Mouse (Mus musculus): Measurements from ENCODE around the gene Fa2h. TPM values are rescaled to one million over a fixed set of nuclear protein-coding genes. Genes with fewer than 3 reads are reported as not detected.
A peak's percentile ranks its signal among the peaks of the same experiment; 100 is the strongest.

The Fa2h gene
- polyA plus RNA-seq, 1 experiment from 2014 or later, result 0.13 TPM

DNA sequence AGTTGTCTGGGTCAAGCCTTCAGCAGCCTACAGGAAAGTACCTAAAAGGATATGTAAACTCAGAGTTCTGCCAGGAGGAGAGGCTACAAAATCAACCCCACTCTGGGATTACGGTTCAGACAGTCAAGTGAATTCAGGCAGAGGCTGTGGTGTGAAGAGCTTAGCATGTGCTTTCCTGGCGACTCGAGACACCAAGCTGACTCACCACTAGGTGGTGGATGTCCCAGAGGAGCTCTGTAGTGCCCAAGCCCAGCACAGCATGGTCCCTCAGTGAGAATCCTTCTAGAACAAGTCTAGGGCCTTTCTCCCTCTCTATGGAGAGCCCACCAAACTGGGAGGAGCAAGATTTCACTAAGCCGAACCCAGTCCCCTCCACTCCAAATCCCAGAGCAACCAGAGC is 9.8 kb upstream of the Fa2h start:
- H3K27me3 ChIP-seq (ENCODE audit: control insufficient read depth, insufficient read depth, low read depth, low read length), result no peaks in the 10 kb centered on the region
- no peak for ATAC-seq (ENCODE audit: low read depth)
- no peaks in the 10 kb centered on the region for H3K9me3 ChIP-seq (ENCODE audit: control insufficient read depth, low read length)
- no peak overlapping the region for H3K9ac ChIP-seq (ENCODE audit: low read length)
- no peak overlapping the region for H3K27ac ChIP-seq (ENCODE audit: low read length)
- 30% methylated on average over 4 of the region's 4 CpGs for WGBS
- no peaks in the 10 kb centered on the region for H3K36me3 ChIP-seq (ENCODE audit: control insufficient read depth, insufficient read depth, low read length)
- no peak overlapping the region for H3K4me3 ChIP-seq (ENCODE audit: low read length)
- H3K4me2 ChIP-seq (ENCODE audit: low read depth, low read length), result no peak overlapping the region
- no peaks in the 10 kb centered on the region for H3K4me1 ChIP-seq (replicated peaks; ENCODE audit: control insufficient read depth, insufficient read depth, low read length)

DNA sequence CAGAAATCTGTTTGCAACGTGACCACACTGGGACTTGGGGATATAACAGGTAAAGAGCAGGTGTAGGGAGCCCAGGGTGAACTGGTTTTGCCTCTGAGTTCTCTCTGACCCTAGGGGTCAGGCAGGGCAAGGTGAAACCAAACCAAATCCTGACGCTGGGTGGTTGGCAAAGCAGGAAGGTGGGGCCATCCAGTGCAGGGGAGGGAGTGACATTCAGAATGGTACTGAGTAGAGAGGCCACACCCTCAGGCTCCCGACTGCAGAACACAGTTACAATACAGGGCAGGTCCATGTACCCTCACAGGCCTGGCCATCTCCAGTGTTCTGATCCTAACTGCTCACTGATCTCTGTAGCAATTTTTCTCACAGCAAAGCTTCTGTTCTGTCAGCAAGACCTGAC is 2.4 kb downstream of the Fa2h start:
- peaks cover 8% of the 10 kb centered on the region; the same call in 1 of the 2 replicates for H3K4me1 ChIP-seq (replicated peaks; ENCODE audit: control insufficient read depth, insufficient read depth, low read length)
- no peak overlapping the region for H3K9ac ChIP-seq (ENCODE audit: low read length)
- no peaks in the 10 kb centered on the region for H3K9me3 ChIP-seq (ENCODE audit: control insufficient read depth, low read length)
- peaks cover 29% of the 10 kb centered on the region for H3K27me3 ChIP-seq (ENCODE audit: control insufficient read depth, insufficient read depth, low read depth, low read length)
- no peak overlapping the region for H3K4me3 ChIP-seq (ENCODE audit: low read length)
- ATAC-seq (ENCODE audit: low read depth), result no peak
- no peaks in the 10 kb centered on the region for H3K36me3 ChIP-seq (ENCODE audit: control insufficient read depth, insufficient read depth, low read length)
- no peak overlapping the region for H3K4me2 ChIP-seq (ENCODE audit: low read depth, low read length)
- WGBS, result 18% methylated on average over 3 of the region's 3 CpGs
- no peak overlapping the region for H3K27ac ChIP-seq (ENCODE audit: low read length)

DNA sequence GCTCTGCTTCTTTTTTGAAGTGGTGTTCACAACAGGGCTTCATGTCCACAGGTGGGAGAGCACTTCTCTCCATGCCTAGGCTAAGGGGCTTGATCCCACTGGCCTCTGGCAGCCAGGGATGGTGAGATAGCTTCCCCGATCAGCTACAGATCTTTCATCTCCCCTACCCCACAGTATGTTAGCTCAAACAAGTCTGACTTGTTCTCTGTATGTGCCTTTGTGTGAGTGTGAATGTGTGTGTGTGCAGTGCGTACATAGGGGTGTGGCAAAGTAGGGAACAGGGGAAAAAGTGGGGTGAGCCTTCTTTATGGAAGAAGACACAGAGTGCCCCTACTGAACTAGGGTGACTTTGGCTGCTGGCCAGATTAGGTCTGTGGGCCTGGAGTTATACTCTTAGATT is 2.8 kb downstream of the Fa2h start:
- Histone ChIP-seq H3K4me1 (replicated peaks; ENCODE audit: control insufficient read depth, insufficient read depth, low read length) (peaks cover 8% of the 10 kb centered on the region; the same call in 1 of the 2 replicates), H3K36me3 (ENCODE audit: control insufficient read depth, insufficient read depth, low read length) (no peaks in the 10 kb centered on the region), H3K27me3 (ENCODE audit: control insufficient read depth, insufficient read depth, low read depth, low read length) (peaks cover 27% of the 10 kb centered on the region), H3K4me2 (ENCODE audit: low read depth, low read length) (no peak overlapping the region), H3K27ac (ENCODE audit: low read length) (no peak overlapping the region), H3K9me3 (ENCODE audit: control insufficient read depth, low read length) (no peaks in the 10 kb centered on the region), H3K9ac (ENCODE audit: low read length) (no peak overlapping the region), H3K4me3 (ENCODE audit: low read length) (no peak overlapping the region)
- ATAC-seq (ENCODE audit: low read depth), result no peak
- 44% methylated on average over 2 of the region's 2 CpGs for WGBS

DNA sequence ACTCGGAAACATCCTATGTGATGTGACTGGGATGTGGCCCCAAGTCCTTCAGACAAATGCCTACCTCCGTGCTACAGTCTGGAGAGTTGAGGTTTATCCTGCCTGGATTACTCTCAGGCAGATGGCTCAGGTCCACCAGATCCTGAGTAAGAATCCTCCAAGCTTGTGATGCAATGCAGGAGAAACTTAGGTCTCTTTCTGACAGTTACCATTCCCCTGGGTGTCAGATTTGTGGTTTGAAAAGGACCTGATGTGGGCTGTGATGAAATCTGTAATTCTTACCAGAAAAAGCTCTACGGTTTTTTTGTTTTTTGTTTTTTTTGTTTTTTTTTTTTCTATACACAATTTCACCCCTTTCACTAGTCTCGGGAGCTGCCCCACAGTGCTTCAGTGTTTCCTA is 4.0 kb downstream of the Fa2h start:
- Histone ChIP-seq H3K9ac (ENCODE audit: low read length) (no peak overlapping the region), H3K9me3 (ENCODE audit: control insufficient read depth, low read length) (no peaks in the 10 kb centered on the region), H3K4me2 (ENCODE audit: low read depth, low read length) (no peak overlapping the region), H3K4me1 (replicated peaks; ENCODE audit: control insufficient read depth, insufficient read depth, low read length) (peaks cover 8% of the 10 kb centered on the region; the same call in 1 of the 2 replicates), H3K27me3 (ENCODE audit: control insufficient read depth, insufficient read depth, low read depth, low read length) (peaks cover 24% of the 10 kb centered on the region), H3K4me3 (ENCODE audit: low read length) (no peak overlapping the region), H3K36me3 (ENCODE audit: control insufficient read depth, insufficient read depth, low read length) (no peaks in the 10 kb centered on the region), H3K27ac (ENCODE audit: low read length) (no peak overlapping the region)
- 74% methylated on average over 4 of the region's 4 CpGs for WGBS
- ATAC-seq (ENCODE audit: low read depth), result no peak

DNA sequence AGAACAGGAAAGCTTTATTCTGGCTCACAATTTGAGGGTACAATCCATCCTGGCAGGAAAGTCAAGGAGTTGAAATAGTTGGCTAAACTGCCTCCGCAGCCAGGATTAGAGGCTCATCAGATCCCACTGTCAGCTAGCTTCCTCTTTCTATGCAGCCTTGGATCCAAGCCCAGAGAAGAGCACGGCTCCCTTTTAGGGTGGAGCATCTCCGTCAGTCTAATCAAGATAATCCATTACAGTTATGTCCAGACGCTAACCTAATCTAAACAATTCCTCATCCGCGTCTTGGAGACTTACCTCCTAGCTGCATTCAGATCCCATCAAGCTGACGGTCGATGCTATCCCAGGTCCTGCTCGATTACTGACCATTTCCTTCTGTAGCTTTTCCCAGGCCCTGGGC is 7.7 kb downstream of the Fa2h start:
- H3K4me3 ChIP-seq (ENCODE audit: low read length), result no peak overlapping the region
- no peak for ATAC-seq (ENCODE audit: low read depth)
- H3K4me2 ChIP-seq (ENCODE audit: low read depth, low read length), result no peak overlapping the region
- H3K9ac ChIP-seq (ENCODE audit: low read length), result no peak overlapping the region
- no peaks in the 10 kb centered on the region; the same call in 1 of the 2 replicates for H3K27me3 ChIP-seq (ENCODE audit: control insufficient read depth, insufficient read depth, low read depth, low read length)
- no peaks in the 10 kb centered on the region for H3K9me3 ChIP-seq (ENCODE audit: control insufficient read depth, low read length)
- no peak overlapping the region for H3K27ac ChIP-seq (ENCODE audit: low read length)
- H3K36me3 ChIP-seq (ENCODE audit: control insufficient read depth, insufficient read depth, low read length), result no peaks in the 10 kb centered on the region
- 37% methylated on average over 9 of the region's 9 CpGs for WGBS
- H3K4me1 ChIP-seq (replicated peaks; ENCODE audit: control insufficient read depth, insufficient read depth, low read length), result no peaks in the 10 kb centered on the region

DNA sequence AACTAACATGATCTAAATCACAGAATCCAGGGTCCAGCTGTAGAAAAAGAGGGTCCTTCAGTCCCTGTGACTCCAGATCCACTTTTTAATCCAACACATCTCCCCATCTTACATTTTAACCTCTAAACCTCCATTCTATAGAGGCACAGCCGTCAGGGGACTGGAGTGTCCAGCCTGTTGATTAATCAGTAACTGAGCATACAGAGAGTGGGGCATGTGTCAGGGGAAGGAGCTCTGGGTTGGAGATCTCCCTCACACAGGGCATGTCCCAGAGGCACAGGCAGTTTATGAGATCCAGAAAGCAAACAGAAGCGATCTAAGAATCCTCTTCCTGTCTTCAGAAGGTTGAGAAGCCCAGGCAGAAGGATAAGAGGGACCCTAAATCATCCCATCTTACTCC is 9.0 kb downstream of the Fa2h start:
- Histone ChIP-seq H3K27me3 (ENCODE audit: control insufficient read depth, insufficient read depth, low read depth, low read length) (no peaks in the 10 kb centered on the region), H3K4me1 (replicated peaks; ENCODE audit: control insufficient read depth, insufficient read depth, low read length) (no peaks in the 10 kb centered on the region), H3K9ac (ENCODE audit: low read length) (no peak overlapping the region), H3K27ac (ENCODE audit: low read length) (no peak overlapping the region), H3K4me2 (ENCODE audit: low read depth, low read length) (no peak overlapping the region), H3K4me3 (ENCODE audit: low read length) (no peak overlapping the region), H3K9me3 (ENCODE audit: control insufficient read depth, low read length) (no peaks in the 10 kb centered on the region), H3K36me3 (ENCODE audit: control insufficient read depth, insufficient read depth, low read length) (no peaks in the 10 kb centered on the region)
- 30% methylated on average over 2 of the region's 2 CpGs for WGBS
- ATAC-seq (ENCODE audit: low read depth), result no peak

DNA sequence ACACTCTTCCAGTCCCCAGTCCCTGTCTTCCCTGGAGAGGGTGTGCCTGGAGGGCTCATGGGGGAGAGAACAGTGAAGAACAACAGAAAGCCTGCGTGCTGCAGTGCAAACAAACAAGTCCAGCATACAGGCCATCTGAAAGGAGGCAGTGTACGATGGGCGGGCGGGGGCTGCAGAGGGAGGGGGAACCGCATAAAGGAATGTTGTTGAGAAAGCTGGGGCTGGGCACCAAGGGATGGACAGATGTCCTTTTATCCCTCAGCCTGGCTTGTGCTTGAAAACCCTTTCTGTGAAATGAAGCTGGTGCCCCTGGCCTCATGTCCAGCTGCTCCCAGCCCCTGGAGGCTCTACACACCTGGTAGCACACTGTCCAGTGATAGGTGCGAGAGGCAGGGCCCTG is 18.4 kb downstream of the Fa2h start:
- no peaks in the 10 kb centered on the region for H3K4me1 ChIP-seq (replicated peaks; ENCODE audit: control insufficient read depth, insufficient read depth, low read length)
- no peak overlapping the region for H3K27ac ChIP-seq (ENCODE audit: low read length)
- no peaks in the 10 kb centered on the region for H3K36me3 ChIP-seq (ENCODE audit: control insufficient read depth, insufficient read depth, low read length)
- no peak overlapping the region for H3K9ac ChIP-seq (ENCODE audit: low read length)
- no peaks in the 10 kb centered on the region for H3K9me3 ChIP-seq (ENCODE audit: control insufficient read depth, low read length)
- H3K4me2 ChIP-seq (ENCODE audit: low read depth, low read length), result no peak overlapping the region
- no peak for ATAC-seq (ENCODE audit: low read depth)
- no peaks in the 10 kb centered on the region for H3K27me3 ChIP-seq (ENCODE audit: control insufficient read depth, insufficient read depth, low read depth, low read length)
- WGBS, result 52% methylated on average over 6 of the region's 6 CpGs
- no peak overlapping the region for H3K4me3 ChIP-seq (ENCODE audit: low read length)

DNA sequence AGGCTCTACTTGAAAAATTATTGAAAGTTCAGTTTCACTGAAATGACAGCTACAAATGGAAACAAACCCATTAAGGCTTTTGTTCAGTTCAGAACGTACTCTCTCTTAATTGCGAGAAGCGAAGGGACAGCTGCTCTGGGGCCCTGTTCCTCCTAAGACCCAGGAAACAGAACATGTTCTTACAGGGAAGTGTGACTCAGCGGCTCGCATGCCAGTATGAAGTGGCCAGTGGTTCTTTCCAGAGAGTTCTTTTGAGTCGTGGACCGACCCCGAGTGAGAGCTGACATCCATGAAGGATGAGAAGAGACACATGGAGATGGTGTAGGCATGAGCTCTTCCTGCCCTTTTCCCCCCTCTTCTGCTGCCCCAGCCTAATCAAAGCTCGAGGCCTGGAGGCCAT is 23.9 kb downstream of the Fa2h start:
- no peak overlapping the region for H3K27ac ChIP-seq (ENCODE audit: low read length)
- no peaks in the 10 kb centered on the region for H3K4me1 ChIP-seq (replicated peaks; ENCODE audit: control insufficient read depth, insufficient read depth, low read length)
- H3K9ac ChIP-seq (ENCODE audit: low read length), result no peak overlapping the region
- no peaks in the 10 kb centered on the region for H3K36me3 ChIP-seq (ENCODE audit: control insufficient read depth, insufficient read depth, low read length)
- no peaks in the 10 kb centered on the region for H3K27me3 ChIP-seq (ENCODE audit: control insufficient read depth, insufficient read depth, low read depth, low read length)
- no peak overlapping the region for H3K4me2 ChIP-seq (ENCODE audit: low read depth, low read length)
- H3K4me3 ChIP-seq (ENCODE audit: low read length), result no peak overlapping the region
- WGBS, result 77% methylated on average over 9 of the region's 9 CpGs
- ATAC-seq (ENCODE audit: low read depth), result no peak
- H3K9me3 ChIP-seq (ENCODE audit: control insufficient read depth, low read length), result no peaks in the 10 kb centered on the region

DNA sequence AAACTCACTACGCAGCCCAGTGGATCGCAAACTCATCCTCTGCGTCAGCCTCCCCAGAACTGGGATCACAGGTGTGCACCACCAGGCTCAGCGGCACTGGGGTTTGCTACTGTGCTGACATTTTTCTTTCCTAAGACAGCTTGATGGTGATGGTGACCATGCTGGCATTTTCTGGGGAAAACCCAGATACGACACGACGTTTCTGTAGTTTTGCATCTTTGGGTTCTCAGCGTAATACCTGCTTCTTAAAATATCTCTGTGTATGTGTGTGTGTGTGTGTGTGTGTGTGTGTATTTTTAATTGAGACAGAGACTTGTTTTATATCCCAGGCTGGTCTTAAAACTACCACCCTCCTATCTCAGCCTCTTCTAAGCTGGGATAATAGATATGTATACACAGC is 26.3 kb downstream of the Fa2h start:
- no peaks in the 10 kb centered on the region for H3K36me3 ChIP-seq (ENCODE audit: control insufficient read depth, insufficient read depth, low read length)
- H3K9me3 ChIP-seq (ENCODE audit: control insufficient read depth, low read length), result no peaks in the 10 kb centered on the region
- no peak overlapping the region for H3K4me2 ChIP-seq (ENCODE audit: low read depth, low read length)
- ATAC-seq (ENCODE audit: low read depth), result no peak
- whole genome bisulfite sequencing, result 75% methylated on average over 8 of the region's 8 CpGs
- H3K4me3 ChIP-seq (ENCODE audit: low read length), result no peak overlapping the region
- no peaks in the 10 kb centered on the region for H3K27me3 ChIP-seq (ENCODE audit: control insufficient read depth, insufficient read depth, low read depth, low read length)
- H3K9ac ChIP-seq (ENCODE audit: low read length), result no peak overlapping the region
- H3K4me1 ChIP-seq (replicated peaks; ENCODE audit: control insufficient read depth, insufficient read depth, low read length), result no peaks in the 10 kb centered on the region
- H3K27ac ChIP-seq (ENCODE audit: low read length), result no peak overlapping the region

DNA sequence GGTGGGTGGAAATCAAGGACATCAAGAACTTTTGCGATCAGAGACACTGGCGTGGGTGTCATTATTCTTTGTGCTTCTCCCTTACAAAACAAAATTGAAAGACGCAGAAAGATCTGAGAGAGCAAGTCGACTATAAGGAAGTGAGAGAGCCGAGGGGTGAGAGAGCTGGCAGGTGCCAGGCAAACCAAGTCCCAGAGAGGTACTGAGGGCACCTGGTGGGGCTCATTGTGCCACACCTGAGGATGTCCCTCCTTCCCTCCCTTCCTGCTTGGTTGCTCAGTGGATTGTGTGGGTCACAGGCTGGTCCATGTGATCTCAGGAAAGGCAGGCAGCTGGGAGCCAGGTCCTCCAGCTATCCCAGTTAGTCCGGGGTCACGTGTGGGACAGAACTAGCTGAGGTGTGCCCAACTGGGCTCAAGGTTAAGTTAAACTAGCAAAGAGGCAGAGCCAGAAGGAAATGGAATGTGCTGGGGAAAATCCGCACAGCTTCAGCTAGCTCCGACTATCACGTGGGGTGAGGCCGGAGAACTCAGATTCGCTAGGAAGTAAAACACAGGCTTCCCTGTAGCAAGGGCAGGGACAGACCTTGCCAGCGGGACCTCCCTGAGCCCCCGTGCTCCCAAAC is 26.9 kb downstream of the Fa2h start:
- no peaks in the 10 kb centered on the region for H3K9me3 ChIP-seq (ENCODE audit: control insufficient read depth, low read length)
- no peaks in the 10 kb centered on the region for H3K36me3 ChIP-seq (ENCODE audit: control insufficient read depth, insufficient read depth, low read length)
- H3K4me1 ChIP-seq (replicated peaks; ENCODE audit: control insufficient read depth, insufficient read depth, low read length), result no peaks in the 10 kb centered on the region
- H3K4me2 ChIP-seq (ENCODE audit: low read depth, low read length), result 0 out of 2 replicates have a peak overlapping the region, but pooled peaks have one; percentile 16
- 24% methylated on average over 14 of the region's 14 CpGs for WGBS
- H3K4me3 ChIP-seq (ENCODE audit: low read length), result no peak overlapping the region
- H3K27me3 ChIP-seq (ENCODE audit: control insufficient read depth, insufficient read depth, low read depth, low read length), result no peaks in the 10 kb centered on the region
- H3K9ac ChIP-seq (ENCODE audit: low read length), result no peak overlapping the region
- ATAC-seq (ENCODE audit: low read depth), result peak; percentile 47
- no peak overlapping the region for H3K27ac ChIP-seq (ENCODE audit: low read length)
